Mouse (Mus musculus): Measurements from ENCODE around the gene Dmgdh.

DNA sequence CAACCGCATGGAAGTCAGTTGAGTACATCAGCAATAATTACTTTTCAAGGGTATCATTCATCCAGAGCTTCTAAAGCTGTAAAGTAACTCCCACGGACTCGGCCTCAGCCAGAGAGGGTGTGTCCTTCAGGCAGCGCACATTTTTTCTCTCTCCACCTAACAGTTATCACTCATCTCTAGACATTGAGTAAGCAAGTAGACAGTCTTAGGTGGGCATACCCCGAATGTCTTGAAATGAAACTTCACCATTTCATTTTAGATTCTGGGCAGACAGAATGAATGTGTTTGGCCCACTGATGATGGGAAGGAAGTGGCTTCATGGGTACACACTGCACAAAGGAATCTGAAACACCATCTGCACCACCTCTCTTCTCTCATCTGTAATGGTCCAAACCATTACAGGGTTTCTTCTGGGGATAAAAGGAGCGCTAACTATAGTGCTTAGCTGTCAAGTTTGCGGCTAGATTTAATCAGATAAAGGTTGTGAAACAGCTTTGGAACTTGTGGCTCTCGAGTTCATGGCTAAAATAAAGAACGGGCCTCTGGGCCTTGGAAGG is 96.9 kb downstream of the Dmgdh start:
- no peak for TF ChIP-seq CTCF (IDR thresholded peaks at IDR 0.05; ENCODE audit: control insufficient read depth, insufficient read depth, insufficient replicate concordance, low read depth, low read length)
- TF ChIP-seq POLR2A (IDR thresholded peaks at IDR 0.05; ENCODE audit: control insufficient read depth, low read depth, low read length): no peak

Data from testis, adult 2 months (tissue).